Comparison of ENCODE assay signal across 20 mouse cellular contexts in genomic region chr10:106824215-106824614, GRCm38 (mm10).
DNase-seq lines count a peak whose midpoint lies in the region; ATAC-seq lines count a peak whose summit lies in the region.
"Had no signal": no experiment of that assay in that cellular context is flagged by ENCODE, and none has a peak within 500 bp of the region (broad histone marks: within the 10 kb centered on the region; RNA-seq: fewer than 3 reads in every experiment).

No protein-coding gene starts in this region.

- peak; percentile 86 for ATAC-seq in frontal cortex, adult (ENCODE audit: low TSS enrichment)
- ATAC-seq: activated CD4-positive, CD25-positive, alpha-beta regulatory T cell, adult 4 months; CD4-positive, CD25-positive, alpha-beta regulatory T cell, adult 4 months; Patski had no signal

- DNase-seq in frontal cortex, postnatal 36 days (ENCODE audit: low spot score in 2 of 2) = no peak
- DNase-seq in brain, adult 2 months (ENCODE audit: low read depth, low spot score) = peak; percentile 80
- peak; percentile 67 for DNase-seq in telencephalon, adult 2 months (ENCODE audit: low read depth, low spot score)
- DNase-seq in left cerebral cortex, postnatal 36 days (ENCODE audit: low spot score in 2 of 2) = no peak
- DNase-seq in left cerebral cortex, postnatal 25 days (ENCODE audit: low spot score in 2 of 2) = no peak
- DNase-seq: adrenal gland, adult 2 months; adrenal gland, adult 8-10 months; adrenal gland, postnatal 10 days; adrenal gland, postnatal 14 days; adrenal gland, postnatal 25 days; adrenal gland, postnatal 36 days; B cell, adult 2 months; cerebellum, adult 11 months; cerebellum, adult 11-12 months; cerebellum, adult 18-20 months; cerebellum, adult 2 months had no signal

- intact Hi-C loops in left cerebral cortex, postnatal 36 days (cut with DNase I) = no loop called here
- intact Hi-C loops in left cerebral cortex, postnatal 25 days (cut with DNase I) = no loop called here

Comparison
In these comparisons a context has a peak if more than half of its experiments do, and no peak if none do; other contexts are left out.
1. DNase-seq: peak in brain, adult 2 months (single experiment) and telencephalon, adult 2 months (single experiment); none in frontal cortex, postnatal 36 days (0 of 2), left cerebral cortex, postnatal 36 days (0 of 2) and left cerebral cortex, postnatal 25 days (0 of 2).